Mouse (Mus musculus) brain, embryonic 14.5 days (tissue): ENCODE data around the gene Gnai2.
A peak's percentile ranks its signal among the peaks of the same experiment; 100 is the strongest.

Source experiments
- CTCF ChIP-seq: fragments of 200-500 bp; IDR thresholded peaks from 2 replicates; pipeline ENCODE4 v1.5.1; 2012; ENCODE audit warnings: inconsistent platforms, mild to moderate bottlenecking, moderate library complexity, borderline replicate concordance; ENCODE audit not compliant: insufficient read depth, insufficient read length; ENCODE audit errors: extremely low read depth
- POLR2A ChIP-seq: fragments of 200-500 bp; IDR thresholded peaks from 2 replicates; pipeline ENCODE4 v1.6.1; 2012; ENCODE audit warnings: mild to moderate bottlenecking, inconsistent platforms, borderline replicate concordance; ENCODE audit not compliant: poor library complexity, insufficient read depth, insufficient read length, severe bottlenecking; ENCODE audit errors: extremely low read depth

DNA sequence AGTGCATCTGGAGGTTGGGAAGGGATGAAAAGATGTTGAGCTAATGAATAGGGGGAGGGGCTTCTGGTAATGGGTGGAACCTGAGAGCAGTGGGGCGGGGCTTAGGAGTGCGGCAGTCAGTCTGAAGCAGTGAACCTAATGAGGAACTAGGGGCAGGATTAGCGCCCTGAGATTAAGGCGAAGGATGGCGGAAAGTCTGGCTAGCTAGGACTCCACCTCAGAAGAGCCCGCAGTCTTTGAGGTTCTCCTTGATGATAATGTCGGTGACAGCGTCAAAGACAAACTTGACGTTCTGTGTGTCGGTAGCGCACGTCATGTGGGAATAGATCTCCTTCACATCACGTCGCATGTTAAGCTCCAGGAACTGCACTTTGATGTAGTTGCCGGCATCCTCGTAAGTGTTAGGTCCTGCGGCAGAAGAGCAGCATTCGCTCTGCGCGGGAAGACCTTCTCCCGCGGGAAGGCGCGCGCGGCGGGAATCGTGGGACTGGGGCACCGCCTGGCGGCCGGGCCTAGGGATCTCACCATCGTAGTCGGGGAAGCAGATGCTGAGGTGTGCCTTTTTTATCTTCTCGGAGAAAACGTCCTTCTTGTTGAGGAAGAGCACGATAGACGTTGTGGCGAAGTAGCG lies 40.6 kb upstream of the Gnai2 start:
- no peak for TF ChIP-seq POLR2A
- TF ChIP-seq CTCF, result peak; percentile 87
